Mouse (Mus musculus): Measurements from ENCODE around the gene Plac8.
A peak's percentile ranks its signal among the peaks of the same experiment; 100 is the strongest.

The Plac8 gene

DNA sequence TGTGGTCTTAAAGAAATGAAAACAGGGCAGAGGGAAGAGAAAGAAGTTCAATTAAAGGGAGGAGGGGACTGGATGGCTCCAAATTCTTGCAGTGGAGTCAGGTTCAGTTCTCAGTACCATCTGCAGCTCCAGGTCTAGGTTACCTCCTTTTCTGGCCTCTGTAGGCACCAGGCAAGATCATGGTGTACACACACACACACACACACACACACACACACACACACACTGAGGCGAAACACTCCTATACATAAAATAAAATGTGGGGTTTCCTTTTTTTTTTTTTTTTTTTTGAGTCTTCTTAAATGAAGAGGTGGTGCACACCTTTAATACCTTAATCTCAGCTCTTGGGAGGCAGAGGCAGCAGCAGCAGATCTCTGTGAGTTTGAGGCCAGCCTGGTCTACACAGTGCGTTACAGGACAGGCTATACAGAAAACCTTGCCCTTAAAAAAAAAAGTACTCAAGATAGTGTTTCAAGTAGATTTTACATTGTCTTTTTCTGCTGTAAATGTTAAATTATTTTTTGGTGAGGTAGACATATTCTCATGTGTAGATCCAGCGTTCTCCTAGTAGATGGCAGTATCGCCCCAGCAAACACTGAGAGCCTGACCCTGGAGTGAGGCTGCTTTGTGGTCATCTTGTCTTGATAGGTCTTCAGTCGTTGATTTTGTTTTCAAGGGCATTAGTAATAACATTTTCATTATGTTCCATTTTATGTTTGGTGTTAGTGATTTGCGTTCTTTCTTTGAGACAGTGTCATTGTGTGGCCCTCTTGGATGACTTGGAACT, 25.6 kb downstream of the Plac8 start:
- no peak for DNase-seq (ENCODE audit: low spot score in 2 of 2)

DNA sequence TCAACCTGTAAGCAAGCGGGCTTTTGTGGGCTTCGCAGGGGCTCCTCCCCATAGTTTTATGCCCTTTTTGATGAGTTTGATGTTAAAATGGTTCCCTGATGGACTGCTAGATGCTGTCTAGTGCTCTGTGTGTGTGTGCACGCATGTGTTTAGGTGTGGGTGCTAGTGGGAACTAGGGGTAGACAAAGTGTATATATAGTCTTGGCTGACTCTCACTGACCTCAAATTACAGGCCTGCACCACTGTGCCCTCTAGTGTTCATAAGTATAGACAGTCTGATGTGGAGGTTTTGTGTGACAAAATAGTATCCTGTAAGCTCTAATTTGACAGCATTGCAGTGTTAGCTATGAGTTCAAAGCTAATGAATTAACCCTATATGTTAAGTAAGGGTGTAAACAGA, 35.4 kb downstream of the Plac8 start:
- DNase-seq (ENCODE audit: low spot score in 2 of 2), result no peak

GRCm38 (mm10) chr5:100535826-100536225, 36.2 kb downstream of the Plac8 start:
- DNase-seq (ENCODE audit: low spot score in 2 of 2), result no peak

- DNase-seq (ENCODE audit: low spot score in 2 of 2), result peak; percentile 12 to 24
Measured at GRCm38 (mm10) chr5:100526164-100526563, 45.9 kb downstream of the Plac8 start.

DNA sequence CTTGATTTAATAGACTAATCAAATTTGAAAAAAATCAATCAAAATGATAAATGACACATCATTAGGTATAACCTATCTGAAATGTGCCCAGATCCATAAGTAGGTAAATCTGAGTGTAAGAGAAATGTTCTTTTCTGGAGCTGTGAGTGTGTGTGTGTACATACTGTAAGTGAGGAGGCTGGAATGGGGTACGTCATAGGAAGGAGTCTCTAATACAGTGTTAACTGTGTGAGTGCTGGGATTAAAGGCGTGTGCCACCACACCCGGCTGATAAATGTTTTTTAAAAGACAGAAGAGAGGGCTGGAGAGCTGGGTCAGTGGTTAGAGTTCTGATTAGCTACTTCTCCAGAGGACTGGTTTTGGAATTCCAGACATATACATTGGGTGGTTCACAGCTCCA, 46.4 kb downstream of the Plac8 start:
- no peak for DNase-seq (ENCODE audit: low spot score in 2 of 2)

- DNase-seq (ENCODE audit: low spot score in 2 of 2), result no peak
Measured at GRCm38 (mm10) chr5:100524921-100525320, 47.1 kb downstream of the Plac8 start.

DNA sequence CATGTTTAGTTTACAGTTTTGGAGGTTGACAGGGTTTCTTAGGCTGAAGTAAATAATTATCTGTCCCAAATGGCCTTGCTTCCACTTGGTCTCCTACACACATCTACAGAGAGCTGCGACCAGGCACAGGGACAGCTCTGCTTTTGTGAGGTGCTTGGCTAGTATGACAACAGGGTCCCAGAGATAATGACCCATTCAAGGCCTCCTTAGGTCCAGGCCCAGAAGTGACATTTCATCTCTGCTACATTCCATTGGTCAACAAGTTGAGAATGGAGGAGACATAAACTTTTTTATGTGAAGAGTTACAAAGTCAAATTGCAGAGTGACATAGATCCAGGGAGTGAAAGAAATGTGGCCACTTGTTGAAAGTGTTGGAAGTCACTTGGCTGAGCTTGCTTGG, 48.7 kb downstream of the Plac8 start:
- DNase-seq (ENCODE audit: low spot score in 2 of 2), result no peak

DNA sequence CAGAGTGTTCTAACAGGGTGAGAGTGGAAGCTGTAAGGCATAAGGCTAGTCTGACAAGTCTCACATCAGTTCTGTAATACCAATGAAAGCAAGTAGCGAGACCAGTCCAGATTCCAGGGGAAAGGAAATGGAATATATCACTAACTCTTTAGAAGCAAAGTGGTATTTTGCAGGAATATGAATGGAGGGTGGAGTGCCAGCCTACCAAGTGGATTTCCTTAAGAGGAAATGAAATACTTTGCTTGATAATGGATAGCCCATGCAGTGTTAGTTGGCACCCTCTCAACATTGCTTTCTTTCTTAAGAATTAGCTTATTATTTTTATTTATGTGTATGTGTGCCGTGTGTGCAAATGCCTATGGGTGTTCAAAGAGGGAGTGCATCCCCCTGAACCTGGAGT, 51.8 kb downstream of the Plac8 start:
- DNase-seq (ENCODE audit: low spot score in 2 of 2), result no peak

GRCm38 (mm10) chr5:100519027-100519411, 53.0 kb downstream of the Plac8 start:
- DNase-seq (ENCODE audit: low spot score in 2 of 2), result no peak

DNA sequence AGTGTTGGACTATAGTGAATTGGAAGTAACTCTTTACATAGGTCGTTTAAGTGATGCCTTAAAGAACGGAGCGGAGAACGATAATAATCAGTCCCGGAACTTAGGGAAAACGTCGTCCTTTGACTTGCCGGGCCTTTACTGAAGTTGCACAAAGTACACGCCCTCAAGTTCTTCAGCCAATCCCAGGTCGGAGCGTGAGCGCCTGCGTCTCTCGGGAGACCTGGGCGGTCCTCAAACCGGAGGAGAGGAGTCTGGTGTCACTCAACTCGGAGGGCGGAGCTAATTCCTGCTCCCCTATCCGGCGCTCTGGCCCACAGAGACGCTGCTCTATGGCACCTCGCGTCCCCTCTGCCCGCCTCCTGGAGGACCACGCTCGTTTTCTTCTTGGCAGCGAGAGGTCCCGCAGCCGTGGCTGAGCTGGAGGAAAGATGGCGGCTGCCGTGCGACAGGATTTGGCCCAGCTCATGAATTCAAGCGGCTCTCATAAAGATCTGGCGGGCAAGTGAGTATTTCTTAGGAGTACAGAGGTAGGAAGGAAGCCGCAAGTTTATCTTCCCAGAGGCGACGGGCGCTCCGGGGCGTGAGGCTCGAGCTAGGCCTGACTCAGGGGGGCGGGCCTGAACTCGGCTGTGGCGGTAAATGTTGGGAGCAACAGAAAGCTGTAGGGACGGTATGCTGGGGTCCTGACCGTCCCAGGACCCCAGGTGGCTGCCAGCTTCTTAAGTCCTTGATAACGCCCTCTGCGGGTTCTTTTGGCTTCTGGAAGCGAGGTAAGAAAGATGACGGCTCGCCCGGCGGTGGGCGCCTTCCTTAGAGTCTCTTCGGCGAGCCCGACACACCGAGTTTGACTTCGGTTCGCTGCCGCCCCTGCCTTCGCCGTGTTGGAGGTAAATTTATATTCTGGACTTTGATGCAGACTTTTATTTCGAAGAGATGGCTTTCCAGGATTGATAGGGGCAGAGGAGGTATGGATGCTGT, 53.7 kb downstream of the Plac8 start, which contains the start of gene Cops4:
Gene Cops4, plus strand, starts transcription at position 261 of the 978 bp plus-strand sequence.
- peak; percentile 92 to 96 for DNase-seq (ENCODE audit: low spot score in 2 of 2)

GRCm38 (mm10) chr5:100512576-100512975, 59.5 kb downstream of the Plac8 start:
- DNase-seq (ENCODE audit: low spot score in 2 of 2), result no peak

DNA sequence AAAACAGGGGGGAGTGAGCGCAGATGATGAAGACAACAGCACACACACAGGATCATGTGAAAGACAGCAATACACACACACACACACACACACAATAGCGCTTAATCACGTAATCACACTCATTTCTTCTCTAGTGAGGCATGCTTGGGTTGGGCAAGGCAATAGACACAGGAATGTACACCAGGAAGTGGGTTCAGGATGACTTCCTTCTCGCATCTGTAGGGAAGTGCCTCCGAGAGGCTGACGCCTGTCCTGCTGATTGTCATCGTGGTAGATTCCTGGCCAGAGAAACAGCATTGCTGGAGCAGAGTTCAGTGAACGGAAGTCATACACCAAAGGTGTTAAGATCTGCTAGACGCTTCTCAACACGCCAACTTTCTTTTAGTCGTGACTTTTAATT, 62.8 kb downstream of the Plac8 start:
- DNase-seq (ENCODE audit: low spot score in 2 of 2), result no peak

Measured in frontal cortex, postnatal 14 days (tissue).